Mouse (Mus musculus) forelimb bud, embryonic 11.5 days (tissue): ENCODE data around the gene Nrg3.

Experiments
- DNase-seq: peaks from one replicate; pipeline ENCODE4 v3.0.0-alpha.2; 2012; ENCODE audit warnings: low read depth, low spot score

Gene Nrg3

DNA sequence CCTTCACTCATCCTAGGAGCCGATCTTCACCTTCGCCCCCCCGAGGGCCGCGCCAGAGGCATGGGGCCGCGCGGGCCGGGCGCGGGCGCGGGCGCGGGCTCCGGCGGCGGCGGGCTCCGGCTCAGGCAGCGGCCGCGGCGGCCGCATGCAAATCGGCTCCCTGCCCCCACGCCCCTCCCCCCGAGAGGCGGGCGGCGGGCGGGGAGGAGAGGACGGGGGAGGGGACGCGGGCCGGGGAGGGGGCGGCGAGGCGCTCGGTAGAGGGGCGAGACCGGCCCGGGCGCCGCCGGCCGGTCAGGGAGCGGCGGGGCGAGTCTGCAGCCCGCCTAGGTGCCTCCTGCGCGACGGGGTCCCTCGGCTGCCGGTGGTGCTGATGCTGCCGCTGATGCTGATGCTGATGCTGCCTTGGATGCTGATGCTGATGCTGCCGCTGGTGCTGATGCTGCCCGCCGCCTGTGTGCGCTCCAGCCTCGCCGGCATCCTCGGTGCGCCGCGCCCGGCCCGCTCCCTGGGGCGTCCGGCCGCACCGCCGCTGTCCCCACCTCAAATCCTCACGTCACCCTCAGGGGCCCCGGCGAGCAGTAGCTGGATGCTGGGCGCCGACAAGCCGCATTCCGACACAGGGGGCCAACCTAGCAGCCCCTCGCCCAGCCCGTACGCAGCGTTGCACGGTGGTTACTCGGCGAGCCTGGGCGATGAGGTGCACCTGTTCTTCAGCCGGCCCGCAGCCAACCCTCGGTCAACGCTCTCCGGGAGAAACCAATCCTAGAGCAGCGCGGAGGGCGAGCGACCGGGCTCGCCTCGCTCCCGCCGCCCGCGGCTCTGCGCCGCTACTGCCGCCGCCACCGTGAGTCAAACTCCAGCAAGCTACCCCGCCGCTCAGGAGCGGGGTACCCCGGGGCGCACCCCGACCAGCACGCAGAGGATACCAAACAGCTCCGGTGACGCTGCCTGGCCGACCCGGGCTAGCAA lies at the start of gene Nrg3:
Gene Nrg3, minus strand, starts transcription at position 299 of the 972 bp plus-strand sequence.
- DNase-seq, result peak; percentile 51

DNA sequence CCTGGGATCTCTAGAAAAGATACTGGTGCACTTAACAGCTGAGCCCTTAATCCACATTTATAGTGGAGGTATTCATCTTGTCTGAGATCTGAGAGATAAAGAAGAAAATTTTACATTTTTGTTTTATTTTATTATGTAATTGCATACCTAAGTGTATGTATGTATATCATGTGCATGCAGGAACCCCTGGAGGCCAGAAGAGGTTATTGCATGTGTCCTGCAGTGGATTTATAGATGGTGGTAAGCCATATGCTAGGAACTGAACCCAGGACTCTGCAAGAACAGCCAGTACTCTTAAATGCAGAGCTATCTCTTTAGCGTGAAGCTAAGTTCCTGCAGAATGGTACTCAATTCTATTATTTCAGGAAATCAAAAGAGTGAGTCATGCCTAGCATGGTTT lies 36.1 kb upstream of the Nrg3 start:
- DNase-seq, result no peak

DNA sequence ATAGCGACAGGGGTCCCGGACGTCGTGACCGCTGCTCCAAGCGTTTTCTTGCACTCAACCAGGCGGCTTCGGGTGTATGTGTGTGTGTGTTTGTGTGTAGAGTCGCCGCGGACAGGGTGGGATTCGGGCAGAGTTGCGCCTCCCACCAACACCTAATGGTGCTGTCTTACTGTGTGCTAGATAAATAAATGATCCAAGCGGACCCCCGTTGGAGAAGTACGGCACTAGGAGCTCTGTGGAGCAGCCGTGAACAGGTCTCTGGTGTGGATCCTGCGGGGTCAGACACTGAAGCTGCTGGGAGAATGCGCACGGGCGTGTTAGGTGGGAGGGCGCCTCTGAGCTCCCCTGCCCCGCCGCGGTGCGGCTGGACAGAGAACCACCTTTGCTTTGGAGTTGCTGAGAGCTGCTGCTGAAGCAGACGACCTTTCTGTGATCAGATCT lies 903 bp upstream of the Nrg3 start:
- DNase-seq, result no peak

DNA sequence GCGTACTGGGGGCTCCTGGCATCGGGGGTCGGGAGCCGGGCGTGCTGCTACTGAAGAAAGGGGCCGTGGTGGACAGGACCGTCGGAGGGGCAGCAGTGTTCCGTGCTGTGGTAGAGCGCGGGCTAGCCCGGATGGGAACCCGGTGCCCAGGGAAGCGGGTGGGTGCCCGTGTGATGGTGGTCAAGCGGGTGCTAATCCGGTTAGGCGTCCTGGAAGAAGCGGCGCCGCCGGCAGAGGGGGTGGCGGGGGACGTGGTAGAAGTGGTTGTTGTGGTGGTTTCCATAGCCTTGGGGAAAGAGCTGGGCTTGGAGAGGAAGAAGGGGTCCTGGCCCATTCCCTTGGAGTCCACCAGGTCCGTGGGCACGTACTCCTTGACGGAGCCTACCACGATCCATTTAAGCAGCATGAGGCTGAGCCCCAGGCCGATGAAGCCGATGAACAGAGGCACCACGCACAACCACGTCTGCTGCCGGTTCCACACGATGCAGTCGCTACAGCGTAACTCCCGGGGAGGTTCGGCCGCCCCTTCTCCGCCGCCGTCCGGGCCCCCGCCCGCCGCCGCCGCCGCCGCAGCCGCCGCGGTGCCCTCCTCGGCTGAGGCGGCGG lies 639 bp downstream of the Nrg3 start:
- DNase-seq, result no peak

DNA sequence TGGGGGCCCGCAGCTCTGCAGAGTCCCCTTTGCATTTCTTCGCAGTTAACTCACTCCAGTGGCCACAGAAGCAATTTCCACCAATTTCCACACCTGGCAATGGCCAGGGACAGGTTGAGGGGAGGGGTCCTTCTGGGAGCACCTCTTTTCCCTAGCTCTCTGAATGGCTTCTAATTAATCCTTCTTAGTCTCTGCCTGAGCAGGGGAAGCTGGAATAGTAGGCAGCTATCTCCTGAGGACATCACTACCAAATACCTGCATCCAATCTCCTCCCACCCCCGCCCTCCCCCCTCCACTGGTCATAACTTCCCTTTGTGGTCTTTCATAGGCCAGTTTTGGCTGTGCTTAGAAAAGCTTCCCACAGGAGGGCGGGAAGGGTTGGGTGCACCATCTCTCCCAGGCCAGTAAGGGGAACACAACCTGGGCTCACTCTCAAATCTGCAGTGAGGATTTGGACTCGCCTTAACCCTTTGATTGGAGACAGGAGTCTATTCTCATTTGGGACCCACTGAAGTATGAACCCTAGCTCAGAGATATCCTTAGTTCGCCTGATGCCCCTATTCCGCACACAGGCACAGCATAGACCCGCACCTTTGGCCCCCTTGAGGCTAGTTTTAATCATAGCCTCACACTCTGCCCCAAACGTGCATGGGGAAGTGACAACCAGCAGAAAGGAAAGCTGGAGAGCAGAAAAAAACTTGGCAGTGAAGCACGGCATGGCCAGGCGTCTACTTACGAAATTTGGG lies 1.5 kb downstream of the Nrg3 start:
- no peak for DNase-seq

DNA sequence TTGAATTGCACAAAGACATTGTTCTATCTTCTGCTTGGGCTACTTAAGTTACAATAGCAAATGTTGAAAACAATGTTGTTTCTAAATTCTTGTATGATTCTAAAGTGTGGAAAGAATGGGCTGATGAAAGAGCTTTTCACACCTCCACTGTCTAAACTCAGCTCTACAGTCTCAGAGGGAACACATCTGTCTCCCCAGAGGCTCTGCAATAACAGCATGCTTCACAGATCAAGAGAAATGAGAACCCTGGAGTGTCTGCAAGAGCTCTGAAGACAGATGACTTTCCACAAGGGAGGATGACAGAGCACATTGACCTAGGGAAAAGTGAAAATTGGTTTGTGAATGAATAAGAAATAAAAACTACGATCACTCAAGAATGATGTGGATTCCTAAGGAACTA lies 27.4 kb downstream of the Nrg3 start:
- no peak for DNase-seq

DNA sequence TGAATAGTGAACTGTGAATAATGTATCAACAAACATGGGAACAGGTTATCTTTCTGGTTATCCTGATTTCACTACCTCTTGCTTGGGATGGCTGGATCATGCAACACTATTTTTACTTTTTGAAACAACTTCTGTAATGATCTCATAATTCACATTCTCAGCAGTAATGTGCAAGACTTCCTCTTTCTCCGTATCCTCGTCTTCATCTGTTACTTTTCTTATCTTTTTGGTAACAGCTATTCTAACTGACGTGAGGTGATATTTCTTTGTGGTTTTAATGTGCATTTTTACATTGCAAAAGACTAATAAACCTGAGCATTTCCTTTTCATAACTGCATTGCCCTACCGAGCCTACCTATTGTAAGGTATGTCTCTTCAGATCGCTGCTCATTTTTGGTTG lies 44.4 kb downstream of the Nrg3 start:
- no peak for DNase-seq

DNA sequence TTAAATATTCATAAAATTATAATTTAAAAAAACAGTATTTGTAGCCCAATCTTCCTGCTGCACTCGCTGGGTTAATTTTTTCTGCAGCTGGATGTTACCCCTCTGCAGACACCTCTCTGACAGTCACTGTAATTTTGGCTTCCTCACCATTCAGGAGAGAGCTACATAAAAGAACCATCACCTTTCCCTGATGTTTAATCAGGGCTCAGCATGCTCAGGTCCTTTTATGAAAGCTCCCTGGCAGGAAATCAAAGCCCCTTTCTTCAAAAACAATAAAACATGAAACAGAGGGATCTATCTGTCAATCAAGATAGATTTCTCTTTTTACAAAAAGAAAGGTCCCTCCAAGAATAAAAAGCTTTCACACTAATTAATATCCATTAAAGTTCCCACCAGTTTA lies 51.0 kb downstream of the Nrg3 start:
- DNase-seq, result no peak

DNA sequence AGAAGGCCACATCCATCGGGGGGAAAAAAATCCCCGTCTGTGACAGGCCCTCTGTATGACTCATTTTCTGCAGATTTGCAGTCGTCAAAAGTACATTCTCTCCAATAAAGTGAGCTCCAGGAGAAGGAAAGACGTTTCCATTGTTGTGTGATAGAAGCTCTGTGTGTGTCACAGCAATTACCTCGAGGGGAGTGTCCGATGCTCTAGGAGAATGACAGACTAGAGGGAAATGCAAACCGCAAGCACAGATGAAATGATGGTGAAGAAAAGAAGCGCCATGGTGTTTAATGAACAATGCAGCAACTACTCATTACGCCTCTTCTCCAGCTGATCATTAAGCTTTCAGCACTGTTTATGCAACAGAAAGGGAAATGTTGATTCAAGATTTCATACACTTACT lies 59.6 kb downstream of the Nrg3 start:
- DNase-seq, result no peak

DNA sequence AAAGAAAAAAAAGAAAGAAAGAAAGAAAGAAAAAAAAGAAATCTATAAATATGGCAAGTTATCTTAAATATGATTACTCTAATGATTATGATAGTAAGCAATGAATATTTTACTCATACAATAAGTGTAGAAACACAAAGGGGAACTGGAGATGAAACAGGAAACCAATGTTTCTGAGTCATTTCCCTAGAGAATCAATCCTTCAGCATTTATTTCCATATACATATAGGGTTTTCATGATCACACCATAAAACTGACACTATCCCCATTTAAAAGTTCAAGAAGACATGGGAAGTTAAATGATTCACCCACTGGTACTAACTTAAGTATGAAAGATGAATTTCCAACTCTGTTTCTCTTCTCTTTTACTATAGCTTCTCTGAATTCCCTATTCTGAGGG lies 86.0 kb downstream of the Nrg3 start:
- DNase-seq, result no peak

DNA sequence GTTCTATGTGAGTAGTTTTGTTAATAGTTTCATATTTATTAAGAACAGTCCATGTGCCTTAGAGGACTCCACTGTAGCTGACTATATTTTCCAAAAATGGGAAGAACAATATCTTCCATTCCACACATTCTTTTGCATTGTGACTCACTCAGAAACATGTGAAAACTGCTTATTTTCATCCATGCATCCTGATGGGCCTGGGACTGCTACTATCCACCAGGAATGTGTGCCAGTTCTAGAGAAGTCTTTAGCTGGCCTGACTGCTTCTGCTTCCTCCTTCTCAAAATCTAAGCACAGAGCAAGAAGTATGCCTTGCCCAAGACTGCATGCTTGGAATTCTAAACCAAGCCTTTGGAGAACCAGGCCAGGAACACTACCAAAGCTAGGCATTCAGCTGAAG lies 91.6 kb downstream of the Nrg3 start:
- no peak for DNase-seq

DNA sequence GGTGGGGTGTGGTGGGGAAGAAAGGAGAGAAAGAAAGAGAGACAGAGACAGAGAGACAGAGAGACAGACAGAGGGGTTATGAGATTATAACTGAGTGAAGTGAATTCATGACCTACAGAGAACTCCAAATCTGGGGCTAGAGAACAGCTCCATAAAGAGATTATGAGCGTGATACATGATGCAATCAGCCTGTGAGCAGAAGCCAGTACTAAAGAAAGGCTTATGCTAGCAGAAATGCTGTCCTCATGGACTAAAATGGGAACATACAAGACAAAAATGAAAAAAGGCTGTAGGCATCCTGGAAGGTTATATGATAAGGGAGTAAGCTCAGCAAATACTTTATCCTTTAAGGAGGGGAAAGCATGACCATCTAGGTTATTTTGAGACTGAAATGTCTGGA lies 99.7 kb downstream of the Nrg3 start:
- DNase-seq, result no peak

DNA sequence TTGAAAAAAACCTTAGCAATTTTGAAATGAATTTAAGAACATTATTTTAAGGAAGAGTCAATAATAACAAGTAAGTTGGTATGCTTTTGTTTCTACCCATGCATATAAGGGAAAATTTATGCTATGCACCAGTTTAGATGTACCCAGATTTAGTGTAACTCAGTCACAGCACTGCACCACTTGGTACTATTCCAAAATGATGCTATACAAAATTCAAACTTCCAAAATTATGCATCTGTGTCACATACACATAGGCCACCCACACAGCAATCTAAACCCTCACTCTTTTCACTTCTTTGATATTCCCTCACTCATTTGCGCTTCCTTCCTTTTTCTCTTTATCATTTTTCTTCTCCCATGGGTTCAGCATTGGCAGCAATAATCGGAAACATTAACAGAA lies 116.6 kb downstream of the Nrg3 start:
- DNase-seq, result no peak

DNA sequence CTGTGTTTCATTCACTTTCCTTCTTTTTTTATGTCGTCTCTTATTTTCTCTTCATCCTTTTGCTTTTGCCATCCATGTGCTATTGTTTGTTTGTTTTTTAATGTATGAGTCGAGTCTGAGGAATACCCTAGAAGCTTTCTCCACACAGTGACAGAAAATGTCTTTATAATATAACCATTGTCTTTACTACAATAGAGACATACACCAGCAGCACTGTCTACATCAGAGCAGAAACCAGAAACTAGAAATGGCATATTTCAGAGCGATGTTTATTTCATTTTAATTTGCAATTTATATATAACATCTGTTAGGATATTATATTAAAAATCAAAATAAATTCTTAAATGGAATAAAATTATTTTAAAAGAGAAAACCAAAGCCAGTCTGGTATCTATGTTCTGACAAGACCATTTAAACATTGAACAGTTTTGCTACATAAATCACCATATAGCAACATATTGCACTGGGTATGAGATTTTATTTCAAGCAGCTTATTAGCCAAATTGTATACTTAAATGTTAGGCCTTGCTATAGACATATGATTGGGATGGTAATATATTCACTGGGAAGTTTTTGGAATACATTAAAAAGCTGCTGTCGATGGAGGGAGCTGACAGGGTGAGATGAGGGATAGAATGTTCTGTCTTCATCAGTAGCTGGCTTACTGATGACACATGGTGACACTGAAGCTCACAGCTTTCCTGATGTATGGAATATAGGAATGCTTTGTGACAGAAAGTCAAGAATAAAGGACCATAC lies 120.7 kb downstream of the Nrg3 start:
- DNase-seq, result no peak

DNA sequence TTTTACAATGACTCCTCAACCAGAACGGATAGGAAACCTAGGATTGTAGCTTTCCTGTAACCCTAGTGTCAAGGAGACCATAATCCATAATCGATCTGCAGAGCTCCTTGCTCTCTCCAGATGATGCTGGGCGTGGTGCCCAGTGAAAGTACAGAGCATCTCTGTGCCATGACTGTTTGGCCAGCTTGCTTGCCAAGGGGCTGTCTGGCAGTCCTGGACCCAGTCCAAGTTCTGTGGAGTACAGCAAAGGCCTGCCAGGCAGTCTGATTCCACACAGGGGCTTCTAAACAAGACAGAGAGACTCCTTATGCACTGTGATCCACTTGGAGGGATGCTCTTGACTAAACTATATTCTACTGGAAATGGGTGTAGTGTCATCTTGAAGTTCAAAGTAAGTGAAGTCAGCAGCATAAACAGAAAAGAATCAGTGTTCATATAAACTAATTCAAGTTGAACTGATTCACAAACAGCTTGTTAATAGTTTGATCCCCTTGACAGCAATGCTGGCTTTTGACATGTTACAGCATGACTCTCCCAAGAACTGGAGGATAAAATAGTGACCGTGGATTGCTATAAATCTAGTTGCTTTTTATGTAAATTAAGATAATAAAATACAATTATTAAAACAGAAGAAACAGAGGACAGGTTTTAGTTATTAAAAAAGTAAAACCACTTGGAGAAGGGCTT lies 155.3 kb downstream of the Nrg3 start:
- no peak for DNase-seq

DNA sequence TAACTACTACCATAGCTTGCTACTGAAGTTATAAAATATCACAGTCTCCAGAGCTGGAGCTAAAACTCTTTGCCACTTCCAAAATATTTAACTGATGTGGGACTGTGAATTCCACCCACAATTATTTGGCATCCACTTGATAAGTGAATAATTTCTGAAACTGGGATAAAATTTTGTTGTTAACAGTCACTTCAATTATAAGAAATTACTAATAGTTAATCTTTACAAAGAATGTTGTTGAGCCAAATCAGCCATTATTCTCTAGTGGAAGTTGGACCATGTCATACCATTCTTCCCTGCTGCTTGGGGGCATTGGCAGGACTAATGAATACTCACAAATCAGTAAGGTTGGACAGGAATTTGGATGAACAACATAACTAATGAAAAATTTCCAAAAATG lies 158.8 kb downstream of the Nrg3 start:
- no peak for DNase-seq

DNA sequence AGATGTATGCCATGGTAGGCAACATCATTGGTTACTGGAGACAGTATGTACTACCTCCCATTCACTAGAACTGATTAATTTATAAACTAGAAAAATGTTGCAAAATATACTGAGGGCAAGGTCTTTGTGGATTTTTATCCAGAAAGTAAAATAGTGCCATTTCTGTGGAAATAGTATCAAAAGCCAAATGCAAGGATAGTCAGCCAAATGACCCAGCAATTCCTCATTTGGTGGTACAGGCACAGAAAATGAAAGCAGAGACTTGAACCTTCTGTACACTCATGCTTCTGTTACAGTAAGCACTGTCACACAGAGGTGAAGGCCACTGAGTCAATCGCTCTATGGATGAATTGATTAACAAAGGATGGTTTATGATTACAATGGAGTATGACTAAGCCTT lies 207.8 kb downstream of the Nrg3 start:
- DNase-seq, result no peak

DNA sequence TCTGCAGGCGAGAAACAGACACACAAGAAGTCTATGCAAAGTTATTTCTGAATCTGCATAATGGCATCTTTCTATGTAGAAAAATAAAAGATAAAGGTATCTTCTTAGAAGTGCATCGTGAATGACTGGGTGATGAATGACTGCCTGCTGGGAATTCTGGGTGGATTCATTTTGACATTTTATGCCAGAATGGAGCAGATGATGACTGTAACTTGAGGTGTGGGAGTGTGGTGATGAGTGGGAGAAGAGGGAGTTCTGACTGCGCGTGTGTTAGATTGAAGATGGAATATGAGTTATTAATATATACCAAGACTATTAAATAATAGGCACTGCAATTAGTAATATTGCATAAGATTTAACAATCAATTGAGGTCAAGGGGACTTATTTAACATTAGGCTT lies 208.5 kb downstream of the Nrg3 start:
- no peak for DNase-seq

DNA sequence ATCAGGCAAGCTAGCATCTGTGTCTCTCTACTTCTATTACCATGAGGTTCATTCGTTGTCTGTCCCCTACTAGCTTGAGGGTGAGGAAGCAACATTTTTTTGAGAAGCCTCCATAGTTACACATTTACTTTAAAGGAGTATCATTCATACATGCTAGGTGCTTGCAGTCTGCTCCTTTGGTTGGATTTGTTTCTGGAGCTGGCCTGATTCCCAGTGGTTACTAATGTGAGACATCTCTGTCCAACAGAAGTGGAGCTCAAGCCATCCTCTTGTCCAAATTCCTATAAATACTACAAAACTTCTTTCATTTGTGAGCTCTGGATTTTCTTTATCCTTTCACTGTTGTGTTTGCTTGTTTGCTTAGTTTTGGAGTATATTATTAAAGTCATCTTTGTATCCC lies 211.9 kb downstream of the Nrg3 start:
- DNase-seq, result no peak

DNA sequence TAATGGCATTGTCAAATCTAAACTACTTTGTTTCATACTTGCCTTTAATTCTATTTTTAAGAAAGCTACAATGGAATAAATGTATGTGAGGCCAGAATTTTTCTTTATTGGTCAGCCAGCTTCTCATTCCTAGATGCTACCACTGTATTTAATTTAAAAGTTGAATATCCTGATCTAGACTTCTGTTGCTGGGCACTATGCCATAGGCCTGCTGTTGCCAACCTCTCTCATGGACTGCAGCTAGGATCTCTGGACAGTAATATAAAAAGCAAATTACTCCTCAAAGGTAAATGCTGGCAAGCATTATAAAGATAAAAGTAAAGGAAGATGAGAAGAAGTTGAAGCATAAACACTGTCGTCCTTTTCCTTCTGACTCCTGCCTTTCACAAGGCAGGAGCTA lies 217.5 kb downstream of the Nrg3 start:
- no peak for DNase-seq

DNA sequence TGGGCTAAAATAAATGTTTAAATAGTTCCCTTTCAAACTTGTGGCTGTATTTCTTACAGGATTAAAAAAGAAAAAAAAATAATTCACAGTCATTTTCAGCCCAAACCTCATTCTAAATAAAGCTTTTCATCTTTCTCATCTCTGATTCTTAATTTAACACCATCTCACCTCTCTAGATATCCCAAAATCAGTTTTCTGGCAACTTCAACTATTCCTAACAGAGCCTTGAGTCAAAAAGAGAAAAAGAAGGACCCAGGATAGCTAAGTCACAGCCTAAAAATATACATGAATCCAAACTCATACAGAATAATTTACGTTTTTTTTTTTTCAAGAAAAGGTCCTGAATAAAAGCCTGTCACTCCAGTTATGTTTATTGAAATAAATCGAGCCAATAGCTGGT lies 232.6 kb downstream of the Nrg3 start:
- no peak for DNase-seq
